Mouse (Mus musculus) heart, adult 2 months (tissue): ENCODE data around the gene Rab2b. TPM values are rescaled to one million over a fixed set of nuclear protein-coding genes. Genes with fewer than 3 reads are reported as not detected.
"Not testable (repeated sequence)": the region's sequence is repeated elsewhere in the genome, so short reads cannot be mapped to it uniquely, and the experiment has no call there.

Experiments
- DNase-seq, 2 experiments: peaks; one replicate each; pipeline ENCODE4 v3.0.0; 2021
- H3K27ac ChIP-seq: fragments of 200-600 bp; 2 replicates; pipeline ENCODE4 v1.8.1; 2022
- H3K27me3 ChIP-seq: fragments of 200-500 bp; 2 replicates; pipeline ENCODE4 v1.6.1; 2012; ENCODE audit warnings: mild to moderate bottlenecking, low read length, inconsistent platforms, mixed read lengths; ENCODE audit not compliant: control insufficient read depth, insufficient read depth
- H3K36me3 ChIP-seq: fragments of 200-500 bp; 2 replicates; pipeline ENCODE4 v1.6.1; 2012; ENCODE audit warnings: low read length, inconsistent platforms; ENCODE audit not compliant: control insufficient read depth, insufficient read depth
- H3K4me1 ChIP-seq: fragments of 200-500 bp; 2 replicates; pipeline ENCODE4 v1.6.1; 2011; ENCODE audit warnings: low read length; ENCODE audit not compliant: control insufficient read depth, insufficient read depth
- H3K4me3 ChIP-seq: fragments of 200-600 bp; 2 replicates; pipeline ENCODE4 v1.8.1; 2022
- H3K79me2 ChIP-seq: fragments of 200-500 bp; replicated peaks from 2 replicates; pipeline ENCODE4 v1.6.1; 2012; ENCODE audit warnings: mild to moderate bottlenecking, inconsistent platforms, low read length, moderate library complexity, mixed read lengths; ENCODE audit not compliant: control insufficient read depth, insufficient read depth
- H3K9ac ChIP-seq: fragments of 200-500 bp; 2 replicates; pipeline ENCODE4 v1.6.1; 2012; ENCODE audit warnings: low read depth, mild to moderate bottlenecking, control low read depth, inconsistent platforms, low read length, mixed read lengths
- CTCF ChIP-seq: fragments of 200-600 bp; IDR thresholded peaks from 2 replicates; pipeline ENCODE4 v1.8.1; 2022; ENCODE audit warnings: antibody characterized with exemption, mild to moderate bottlenecking, moderate library complexity
- EP300 ChIP-seq: fragments of 200-500 bp; IDR thresholded peaks from 2 replicates; pipeline ENCODE4 v1.6.1; 2011; ENCODE audit warnings: low read depth, low read length, control low read depth; ENCODE audit not compliant: insufficient read depth
- POLR2A ChIP-seq: fragments of 200-500 bp; IDR thresholded peaks from 2 replicates; pipeline ENCODE4 v1.6.1; 2011; ENCODE audit warnings: mild to moderate bottlenecking, low read depth, low read length, control low read depth; ENCODE audit not compliant: insufficient read depth
- WGBS: fragments of 180-500 bp; shearing (Covaris S2); methylation state at CpG from one replicate; pipeline ENCODE4 v1.1.7; 2018; 5-methylcytosine and 5-hydroxymethylcytosine counted together
- intact Hi-C: fragments of 180-260 bp; cut with DNase I; formaldehyde crosslinking; loops from one replicate; pipeline ENCODE4 v1.15.1; 2025
- polyA plus RNA-seq: library from polyadenylated mRNA; depleted of rRNA; stranded (reverse); fragments of >200 nt; gene quantifications from 2 replicates; pipeline ENCODE4 v1.2.3, GENCODE M21; 2012
- total RNA-seq, 2 experiments: library from RNA; stranded (reverse); gene quantifications; 2 replicates each; pipeline ENCODE4 v1.2.3; 2021

Gene Rab2b
- total and polyA plus RNA-seq, 3 experiments: 4.8 to 6.9 (median 5.2) TPM

GRCm38 (mm10) chr14:52310906-52311305 lies 31.6 kb upstream of the Rab2b start:
- H3K4me3 ChIP-seq: no peak overlapping the region
- 0 out of 2 replicates have a peak, but pooled peaks cover 2% of the 10 kb centered on the region for H3K79me2 ChIP-seq
- TF ChIP-seq POLR2A (no peak), CTCF (no peak), EP300 (no peak)
- 86% methylated on average over 2 of the region's 2 CpGs for WGBS
- no peaks in the 10 kb centered on the region for H3K27me3 ChIP-seq
- DNase-seq: no peak
- peaks cover 1% of the 10 kb centered on the region; the same call in 1 of the 2 replicates for H3K4me1 ChIP-seq
- no peak overlapping the region for H3K9ac ChIP-seq
- H3K36me3 ChIP-seq: no peaks in the 10 kb centered on the region; the same call in 1 of the 2 replicates
- H3K27ac ChIP-seq: no peak overlapping the region
- intact Hi-C loops: no loop called here

DNA sequence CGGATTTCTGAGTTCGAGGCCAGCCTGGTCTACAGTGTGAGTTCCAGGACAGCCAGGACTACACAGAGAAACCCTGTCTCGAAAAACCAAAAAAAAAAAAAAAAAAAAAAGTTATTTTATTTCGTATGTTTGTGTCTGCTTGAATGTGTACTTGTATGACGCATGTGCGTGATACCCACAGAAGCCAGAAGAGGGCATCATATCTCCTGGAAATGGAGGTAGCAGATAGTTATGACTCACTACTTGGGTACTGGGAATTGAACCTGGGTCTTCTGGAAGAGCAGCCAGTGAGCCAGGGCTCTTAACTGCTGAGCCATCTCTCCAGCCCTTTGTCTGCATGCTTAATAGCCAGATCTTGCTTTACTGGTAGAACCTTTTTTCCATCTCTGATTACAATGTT lies 31.0 kb upstream of the Rab2b start:
- H3K4me3 ChIP-seq, H3K27me3 ChIP-seq, H3K9ac ChIP-seq, H3K79me2 ChIP-seq, H3K4me1 ChIP-seq, intact Hi-C loops, H3K36me3 ChIP-seq, DNase-seq, H3K27ac ChIP-seq: not testable (repeated sequence)
- 94% methylated on average over 6 of the region's 6 CpGs for WGBS
- TF ChIP-seq CTCF: peak; percentile 21

GRCm38 (mm10) chr14:52306100-52306499 lies 26.8 kb upstream of the Rab2b start:
- no peak for TF ChIP-seq POLR2A
- no peak for TF ChIP-seq EP300
- no peak for TF ChIP-seq CTCF
- Histone ChIP-seq H3K4me3 (no peak overlapping the region), H3K9ac (no peak overlapping the region), H3K27me3 (no peaks in the 10 kb centered on the region), H3K4me1 (peaks cover 2% of the 10 kb centered on the region), H3K36me3 (peaks cover 4% of the 10 kb centered on the region), H3K27ac (no peak overlapping the region), H3K79me2 (no peaks in the 10 kb centered on the region)
- WGBS: 100% methylated on average over 2 of the region's 2 CpGs
- DNase-seq: no peak
- intact Hi-C loops: loop anchor here (5.0 kb wide), 1 partner anchor 64 kb away; no protein-coding TSS in a partner anchor

GRCm38 (mm10) chr14:52304644-52305271 lies 25.4 kb upstream of the Rab2b start, which contains the start of gene Mettl3:
TSS of gene Mettl3 (minus strand) at chr14:52305128.
- H3K36me3 ChIP-seq: peaks cover 4% of the 10 kb centered on the region; the same call in 1 of the 2 replicates
- TF ChIP-seq POLR2A (peak; percentile 64), CTCF (no peak), EP300 (peak; percentile 73)
- DNase-seq: peak; percentile 90 to 92
- H3K79me2 ChIP-seq: no peaks in the 10 kb centered on the region
- peak within 1 kb of the TSS; percentile 83 for H3K27ac ChIP-seq
- WGBS: under 1% methylated on average over 46 of the region's 46 CpGs
- peak within 1 kb of the TSS; percentile 88 for H3K9ac ChIP-seq
- intact Hi-C loops: loop anchor here (1.0 to 5.0 kb wide), 4 partner anchors 25 to 420 kb away; partner anchors contain the start of genes Mettl17, Rab2b, Supt16 and Tox4
- H3K4me1 ChIP-seq: peaks cover 2% of the 10 kb centered on the region
- no peaks in the 10 kb centered on the region for H3K27me3 ChIP-seq
- peak within 1 kb of the TSS; percentile 89 for H3K4me3 ChIP-seq

DNA sequence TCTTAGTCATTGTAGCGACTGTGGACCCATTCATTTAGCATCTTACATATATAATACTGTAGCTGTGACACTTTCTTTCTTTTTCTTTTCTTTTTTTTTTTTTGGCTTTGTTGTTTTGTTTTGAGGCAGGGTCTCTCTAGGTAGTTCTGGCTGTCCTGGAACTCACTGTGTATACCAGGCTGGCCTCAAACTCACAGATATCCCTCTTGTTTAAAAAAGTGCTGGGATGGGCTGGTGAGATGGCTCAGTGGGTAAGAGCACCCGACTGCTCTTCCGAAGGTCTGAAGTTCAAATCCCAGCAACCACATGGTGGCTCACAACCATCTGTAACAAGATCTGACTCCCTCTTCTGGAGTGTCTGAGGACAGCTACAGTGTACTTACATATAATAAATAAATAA lies 24.2 kb upstream of the Rab2b start:
- H3K79me2 ChIP-seq, H3K4me3 ChIP-seq, H3K27ac ChIP-seq, H3K36me3 ChIP-seq, H3K27me3 ChIP-seq, H3K9ac ChIP-seq, DNase-seq, H3K4me1 ChIP-seq: not testable (repeated sequence)
- intact Hi-C loops: loop anchor here (5.0 kb wide), 1 partner anchor 106 kb away; the partner anchor contains the start of gene Supt16
- 90% methylated on average over 3 of the region's 3 CpGs for WGBS

DNA sequence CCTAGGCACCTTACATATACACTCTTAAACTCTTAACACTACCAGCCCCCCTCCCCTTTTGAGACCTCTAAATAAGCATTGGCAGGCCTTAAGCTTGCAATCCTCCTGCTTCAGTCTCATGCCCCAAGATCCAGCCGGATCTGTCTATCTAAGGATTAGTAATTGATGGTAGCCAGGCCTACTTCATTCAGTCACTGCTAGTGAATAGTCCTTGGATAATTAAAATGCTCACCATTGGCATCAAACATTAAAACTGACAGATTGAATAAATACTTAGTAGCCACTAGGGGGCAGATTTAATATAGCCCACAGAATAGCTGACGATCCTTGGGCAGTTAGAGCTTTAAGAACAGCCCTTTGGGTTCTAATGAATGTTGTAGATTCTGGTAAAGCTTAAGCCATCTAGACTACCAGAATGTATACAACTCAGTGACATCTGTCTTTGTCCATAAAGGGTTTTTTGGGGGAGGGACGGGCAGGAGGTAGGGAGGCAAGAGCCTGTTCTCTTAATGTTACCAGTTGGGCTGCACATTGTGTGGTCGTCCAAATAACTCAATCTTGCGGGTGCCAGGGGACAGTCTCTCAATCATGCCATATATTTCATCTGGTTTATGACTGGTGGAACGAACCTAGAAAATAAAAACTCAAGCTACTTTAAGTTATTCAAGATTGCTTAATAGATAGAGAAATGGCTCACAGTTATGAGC lies 16.4 kb upstream of the Rab2b start:
- intact Hi-C loops: loop anchor here (2.0 kb wide), 1 partner anchor 43 kb away; no protein-coding TSS in a partner anchor
- Histone ChIP-seq H3K9ac (no peak overlapping the region), H3K4me3 (no peak overlapping the region), H3K79me2 (no peaks in the 10 kb centered on the region), H3K36me3 (no peaks in the 10 kb centered on the region; the same call in 1 of the 2 replicates), H3K27ac (no peak overlapping the region), H3K4me1 (no peaks in the 10 kb centered on the region), H3K27me3 (no peaks in the 10 kb centered on the region)
- WGBS: 68% methylated on average over 6 of the region's 6 CpGs
- peak; percentile 82 for TF ChIP-seq CTCF
- TF ChIP-seq EP300: no peak
- DNase-seq: no peak
